Mouse (Mus musculus) embryonic facial prominence, embryonic 11.5 days (tissue): ENCODE measurements around the gene Zbtb40. TPM values are rescaled to one million over a fixed set of nuclear protein-coding genes. Genes with fewer than 3 reads are reported as not detected.

Experiments
- ATAC-seq: fragments of 200-750 bp; cut with Nextera tagmentation; replicated peaks from 2 replicates; pipeline ENCODE4 v1.8.0; 2017; ENCODE audit warnings: low read depth; ENCODE audit not compliant: insufficient number of reproducible peaks, low FRiP score, low TSS enrichment
- DNase-seq: peaks from one replicate; pipeline ENCODE4 v3.0.0-alpha.2; 2015; ENCODE audit warnings: low spot score
- H3K27ac ChIP-seq: fragments of 300-500 bp; sonication (generic); replicated peaks from 2 replicates; pipeline ENCODE4 v1.5.1; 2014; ENCODE audit warnings: mild to moderate bottlenecking, low read depth, low read length, control low read depth
- H3K27me3 ChIP-seq: fragments of 300-500 bp; sonication (generic); 2 replicates; pipeline ENCODE4 v1.6.1; 2014; ENCODE audit warnings: mild to moderate bottlenecking, low read length, moderate library complexity, mixed read lengths; ENCODE audit not compliant: control insufficient read depth, insufficient read depth
- H3K36me3 ChIP-seq: fragments of 300-500 bp; sonication (generic); replicated peaks from 2 replicates; pipeline ENCODE4 v1.6.1; 2014; ENCODE audit warnings: low read depth, mild to moderate bottlenecking, low read length, moderate library complexity, mixed read lengths; ENCODE audit not compliant: control insufficient read depth, insufficient read depth
- H3K4me1 ChIP-seq: fragments of 300-500 bp; sonication (generic); 2 replicates; pipeline ENCODE4 v1.6.1; 2014; ENCODE audit warnings: low read length, mixed read lengths; ENCODE audit not compliant: control insufficient read depth, insufficient read depth
- H3K4me2 ChIP-seq: fragments of 300-500 bp; sonication (generic); 2 replicates; pipeline ENCODE4 v1.6.1; 2014; ENCODE audit warnings: low read depth, mild to moderate bottlenecking, control low read depth, low read length, moderate library complexity
- H3K4me3 ChIP-seq: fragments of 300-500 bp; sonication (generic); 2 replicates; pipeline ENCODE4 v1.5.1; 2014; ENCODE audit warnings: low read depth, low read length, control low read depth
- H3K9ac ChIP-seq: fragments of 300-500 bp; sonication (generic); replicated peaks from 2 replicates; pipeline ENCODE4 v1.6.1; 2014; ENCODE audit warnings: mild to moderate bottlenecking, control low read depth, low read length
- H3K9me3 ChIP-seq: fragments of 300-500 bp; sonication (generic); replicated peaks from 2 replicates; pipeline ENCODE4 v1.6.1; 2016; ENCODE audit warnings: mild to moderate bottlenecking, low read length, inconsistent platforms, mixed read lengths; ENCODE audit not compliant: control insufficient read depth
- whole genome bisulfite sequencing: fragments of 180-500 bp; shearing (Covaris S2); extraction: QIAGEN DNeasy Blood & Tissue Kit; methylation state at CpG from one replicate; pipeline ENCODE4 v1.1.7; 2014; 5-methylcytosine and 5-hydroxymethylcytosine counted together
- polyA plus RNA-seq: library from polyadenylated mRNA; unstranded; fragments of >200 nt; fragmentation: Nextera tagmentation; extraction: Ambion mirVana; gene quantifications from 2 replicates; pipeline ENCODE4 v1.2.1, GENCODE M21; 2014

Zbtb40 gene
- polyA plus RNA-seq, 1 experiment from 2014 or later: 3.3 TPM

DNA sequence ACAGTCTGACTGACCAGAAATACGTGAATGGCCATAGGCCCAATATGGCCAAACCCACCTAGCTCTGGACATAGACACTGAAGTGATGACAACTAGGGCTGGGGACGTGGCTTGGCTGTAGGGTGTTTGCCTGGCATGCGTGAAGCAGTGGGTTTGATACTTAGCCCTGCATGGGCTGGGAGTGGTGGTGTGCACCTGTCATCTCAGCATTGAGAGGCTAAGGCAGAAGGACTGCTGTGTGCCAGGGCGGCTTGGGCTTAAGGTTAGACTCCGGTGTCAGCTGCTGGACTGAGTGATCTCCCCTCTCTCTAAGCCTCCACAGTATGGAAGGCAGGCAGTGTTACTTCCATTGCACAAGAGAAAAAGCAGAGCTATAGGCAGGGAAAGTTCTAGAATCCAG is 110.7 kb downstream of the Zbtb40 start:
- Histone ChIP-seq H3K27me3 (no peaks in the 10 kb centered on the region), H3K9ac (no peak overlapping the region)

DNA sequence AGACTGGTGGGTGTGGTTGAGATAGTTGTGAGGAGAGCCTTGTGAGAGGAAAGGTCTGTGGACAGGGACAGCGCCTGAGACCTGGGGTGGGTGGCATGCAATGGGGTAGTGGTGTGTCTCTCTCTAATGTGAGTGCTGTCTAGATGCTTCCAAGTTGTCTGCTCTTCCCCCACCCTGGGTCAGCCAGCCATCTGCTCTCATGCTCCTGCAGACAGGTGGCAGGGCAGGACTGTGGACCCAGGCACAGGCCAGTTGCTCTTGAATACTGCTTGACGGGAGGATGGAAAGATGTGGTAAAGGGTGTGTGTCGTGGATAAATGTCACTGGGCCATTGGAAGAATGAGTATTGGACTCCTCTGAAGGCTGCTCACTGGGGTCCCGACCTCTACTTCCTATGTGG is 111.3 kb downstream of the Zbtb40 start:
- ATAC-seq (no peak), DNase-seq (no peak)
- no peak overlapping the region for H3K4me2 ChIP-seq
- no peaks in the 10 kb centered on the region for H3K36me3 ChIP-seq
- no peak overlapping the region for H3K9ac ChIP-seq
- no peaks in the 10 kb centered on the region for H3K9me3 ChIP-seq
- H3K27me3 ChIP-seq: no peaks in the 10 kb centered on the region
- no peaks in the 10 kb centered on the region for H3K4me1 ChIP-seq
- H3K4me3 ChIP-seq: no peak overlapping the region
- H3K27ac ChIP-seq: no peak overlapping the region
- 75% methylated on average over 4 of the region's 4 CpGs for WGBS

More for the DNA sequence above, 110.7 kb downstream of the Zbtb40 start:
- DNase-seq (no peak), ATAC-seq (no peak)
- Histone ChIP-seq H3K4me1 (peaks cover 1% of the 10 kb centered on the region; the same call in 1 of the 2 replicates), H3K36me3 (no peaks in the 10 kb centered on the region), H3K9me3 (no peaks in the 10 kb centered on the region), H3K27ac (no peak overlapping the region), H3K4me3 (no peak overlapping the region), H3K4me2 (no peak overlapping the region)
- 84% methylated on average over 5 of the region's 5 CpGs for WGBS

- Histone ChIP-seq H3K4me2 (no peak overlapping the region), H3K27ac (no peak overlapping the region), H3K9ac (no peak overlapping the region), H3K36me3 (no peaks in the 10 kb centered on the region), H3K4me3 (no peak overlapping the region), H3K4me1 (no peaks in the 10 kb centered on the region), H3K9me3 (no peaks in the 10 kb centered on the region), H3K27me3 (no peaks in the 10 kb centered on the region; the same call in 1 of the 2 replicates)
- DNase-seq (no peak), ATAC-seq (no peak; the same call in 1 of the 2 replicates)
- WGBS: 50% methylated on average over 18 of the region's 18 CpGs
Observed at GRCm38 (mm10) chr4:136934746-136935613, 113.6 kb downstream of the Zbtb40 start.

- H3K27me3 ChIP-seq: peaks cover 3% of the 10 kb centered on the region; the same call in 1 of the 2 replicates
- no peak overlapping the region for H3K9ac ChIP-seq
- H3K36me3 ChIP-seq: no peaks in the 10 kb centered on the region
- DNase-seq (no peak), ATAC-seq (no peak)
- H3K27ac ChIP-seq: no peak overlapping the region
- no peak overlapping the region for H3K4me3 ChIP-seq
- H3K9me3 ChIP-seq: no peaks in the 10 kb centered on the region
- WGBS: 87% methylated on average over 8 of the region's 8 CpGs
- no peaks in the 10 kb centered on the region for H3K4me1 ChIP-seq
- no peak overlapping the region for H3K4me2 ChIP-seq
Observed at GRCm38 (mm10) chr4:136930474-136930873, 118.1 kb downstream of the Zbtb40 start.

Other genes with a start within 250 kb of the Zbtb40 start
- 11.0 and 11.7 TPM in 2 replicates for gene Ephb2, start 212.8 kb downstream of the Zbtb40 start, polyA plus RNA-seq
- gene C1qb, start 162.6 kb downstream of the Zbtb40 start, polyA plus RNA-seq: 28.9 and 31.9 TPM in 2 replicates
- gene C1qc, start 155.7 kb downstream of the Zbtb40 start, polyA plus RNA-seq: 14.5 and 16.7 TPM in 2 replicates
- 15.2 and 16.2 TPM in 2 replicates for gene C1qa, start 150.0 kb downstream of the Zbtb40 start, polyA plus RNA-seq
- 0.64 and 0.65 TPM in 2 replicates for gene Epha8, start 92.0 kb downstream of the Zbtb40 start, polyA plus RNA-seq
- gene Wnt4, start 228.7 kb upstream of the Zbtb40 start, polyA plus RNA-seq: 3.3 and 4.3 TPM in 2 replicates